Mouse (Mus musculus) neural tube, embryonic 12.5 days (tissue): ENCODE measurements around the gene Cst3. TPM values are rescaled to one million over a fixed set of nuclear protein-coding genes. Genes with fewer than 3 reads are reported as not detected.

Experiments
- ATAC-seq: fragments of 200-750 bp; cut with Nextera tagmentation; 2 replicates; pipeline ENCODE4 v1.8.0; 2017; ENCODE audit warnings: low read depth, mild to moderate bottlenecking, moderate TSS enrichment, moderate library complexity; ENCODE audit not compliant: low FRiP score
- H3K27ac ChIP-seq: fragments of 300-500 bp; sonication (generic); 2 replicates; pipeline ENCODE4 v1.5.1; 2016
- H3K27me3 ChIP-seq: fragments of 300-500 bp; sonication (generic); replicated peaks from 2 replicates; pipeline ENCODE4 v1.6.1; 2016; ENCODE audit warnings: mild to moderate bottlenecking
- H3K36me3 ChIP-seq: fragments of 300-500 bp; sonication (generic); 2 replicates; pipeline ENCODE4 v1.6.1; 2016; ENCODE audit warnings: mild to moderate bottlenecking
- H3K4me1 ChIP-seq: fragments of 300-500 bp; sonication (generic); 2 replicates; pipeline ENCODE4 v1.6.1; 2016
- H3K4me2 ChIP-seq: fragments of 300-500 bp; sonication (generic); replicated peaks from 2 replicates; pipeline ENCODE4 v1.6.1; 2016; ENCODE audit warnings: mild to moderate bottlenecking
- H3K4me3 ChIP-seq: fragments of 300-500 bp; sonication (generic); 2 replicates; pipeline ENCODE4 v1.5.1; 2016
- H3K9ac ChIP-seq: fragments of 300-500 bp; sonication (generic); 2 replicates; pipeline ENCODE4 v1.6.1; 2016; ENCODE audit warnings: mild to moderate bottlenecking
- H3K9me3 ChIP-seq: fragments of 300-500 bp; sonication (generic); 2 replicates; pipeline ENCODE4 v1.6.1; 2016; ENCODE audit warnings: mild to moderate bottlenecking
- WGBS: fragments of 180-500 bp; shearing (Covaris S2); methylation state at CpG from one replicate; pipeline ENCODE4 v1.1.7; 2016; 5-methylcytosine and 5-hydroxymethylcytosine counted together
- polyA plus RNA-seq: library from polyadenylated mRNA; unstranded; fragments of >200 nt; fragmentation: Nextera tagmentation; extraction: Ambion mirVana; gene quantifications from 2 replicates; pipeline ENCODE4 v1.2.1, GENCODE M21; 2016

Gene Cst3
- polyA plus RNA-seq = 332 and 342 TPM in 2 replicates

DNA sequence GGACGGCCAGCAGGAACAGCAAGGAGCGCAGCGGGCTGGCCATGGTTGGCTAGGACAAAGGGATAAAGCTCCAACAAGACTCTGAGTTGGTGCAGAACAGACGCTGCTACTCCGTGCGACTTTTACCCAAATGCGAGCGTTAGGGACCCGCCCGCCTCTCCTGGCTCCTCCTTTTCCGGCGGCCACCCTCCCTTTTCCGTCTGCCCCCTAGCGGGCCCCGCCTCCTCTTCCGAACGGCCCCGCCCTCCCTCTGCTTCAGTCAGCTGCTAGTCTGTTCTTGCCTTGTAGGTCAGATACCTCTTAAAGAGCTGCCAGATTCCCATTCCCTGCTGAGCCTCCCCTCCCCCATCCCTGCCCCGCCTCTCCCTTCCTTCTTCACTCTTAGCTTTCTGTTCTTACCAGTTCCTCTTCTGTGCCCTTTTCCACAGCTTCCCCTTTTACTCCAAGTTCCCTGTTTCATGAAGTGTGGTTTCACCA, at the start of gene Cst3:
TSS of gene Cst3 (minus strand) at position 358 of the 477 bp plus-strand sequence.
- H3K9me3 ChIP-seq = no peaks in the 10 kb centered on the region
- H3K9ac ChIP-seq = peak within 1 kb of the TSS; percentile 82
- H3K4me3 ChIP-seq = peak within 1 kb of the TSS; percentile 86
- H3K4me2 ChIP-seq = peak within 1 kb of the TSS; percentile 87
- no peaks in the 10 kb centered on the region for H3K27me3 ChIP-seq
- peak; percentile 96 for ATAC-seq
- peaks cover 21% of the 10 kb centered on the region for H3K36me3 ChIP-seq
- WGBS = under 1% methylated on average over 19 of the region's 19 CpGs
- H3K4me1 ChIP-seq = peaks cover 27% of the 10 kb centered on the region
- peak within 1 kb of the TSS; percentile 46; the same call in 1 of the 2 replicates for H3K27ac ChIP-seq

DNA sequence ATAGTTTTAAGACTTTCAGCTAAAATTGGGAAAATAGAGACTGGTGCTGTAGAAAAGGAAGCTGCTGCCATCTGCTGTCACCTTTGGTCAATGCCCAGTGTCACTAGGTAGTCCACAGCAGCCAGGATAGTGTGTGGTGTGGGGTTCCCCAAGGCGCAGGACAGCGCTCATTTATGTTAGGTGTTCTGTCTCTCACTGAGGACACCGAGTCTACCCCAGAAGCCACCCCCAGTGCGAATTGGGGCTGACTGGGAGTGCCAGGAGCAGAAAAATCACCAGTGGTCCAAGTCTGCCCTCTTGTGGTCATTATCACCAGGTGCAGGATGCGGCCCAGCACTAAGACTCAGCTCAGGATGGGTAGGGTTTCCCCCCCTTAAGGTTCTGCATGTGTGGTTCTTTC, 26.8 kb upstream of the Cst3 start:
- Histone ChIP-seq H3K27ac (no peak overlapping the region), H3K9me3 (no peaks in the 10 kb centered on the region), H3K27me3 (no peaks in the 10 kb centered on the region), H3K4me2 (no peak overlapping the region; the same call in 1 of the 2 replicates), H3K36me3 (no peaks in the 10 kb centered on the region), H3K4me3 (no peak overlapping the region), H3K4me1 (no peaks in the 10 kb centered on the region), H3K9ac (no peak overlapping the region)
- ATAC-seq = peak; percentile 91
- WGBS = 12% methylated on average over 5 of the region's 5 CpGs

DNA sequence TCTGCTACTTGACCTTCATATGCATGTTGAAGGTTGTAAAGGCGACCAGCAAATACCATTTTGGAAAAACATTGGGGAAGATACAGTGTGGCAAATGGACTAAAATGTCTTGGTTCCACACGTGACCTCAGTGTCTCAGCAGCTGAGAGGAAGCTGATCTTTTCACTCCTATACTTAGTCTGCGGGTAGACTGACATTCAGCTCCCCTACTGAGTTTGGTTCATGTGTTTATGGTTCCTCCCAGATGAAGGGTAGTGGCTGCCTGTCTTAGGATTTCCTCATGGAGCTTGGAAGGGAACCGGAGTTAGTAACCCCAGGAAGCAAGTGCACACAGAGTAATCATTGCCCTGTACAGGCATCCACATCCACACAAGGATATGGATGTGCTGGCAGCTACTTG, 24.8 kb upstream of the Cst3 start:
- no peak for ATAC-seq
- 53% methylated on average over 4 of the region's 4 CpGs for WGBS

DNA sequence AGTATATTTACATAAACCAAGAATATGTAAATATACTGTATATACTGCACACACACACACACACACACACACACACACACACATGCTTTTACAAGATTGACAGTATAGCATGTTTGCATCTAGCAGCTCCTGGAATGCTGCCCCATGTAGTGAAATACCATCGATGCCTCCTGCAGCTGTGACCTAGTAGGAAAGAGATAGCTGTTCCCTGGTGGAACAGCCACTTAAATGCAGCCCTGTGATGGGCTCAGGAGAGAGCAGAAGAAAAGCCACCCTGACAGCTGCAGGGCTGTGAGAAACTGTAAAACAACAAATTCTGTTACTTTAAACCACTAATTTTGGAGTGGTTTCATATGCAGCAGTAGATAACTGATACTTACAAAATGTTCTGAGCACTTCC, 20.7 kb upstream of the Cst3 start:
- Histone ChIP-seq H3K9ac (no peak overlapping the region), H3K27ac (no peak overlapping the region), H3K4me3 (no peak overlapping the region), H3K4me1 (no peaks in the 10 kb centered on the region), H3K9me3 (no peaks in the 10 kb centered on the region), H3K27me3 (no peaks in the 10 kb centered on the region), H3K36me3 (no peaks in the 10 kb centered on the region), H3K4me2 (no peak overlapping the region)
- ATAC-seq = no peak
- 91% methylated on average over 1 of the region's 1 CpGs for WGBS

More for the DNA sequence above, 24.8 kb upstream of the Cst3 start:
- H3K36me3 ChIP-seq = no peaks in the 10 kb centered on the region
- H3K9ac ChIP-seq = no peak overlapping the region
- no peaks in the 10 kb centered on the region for H3K27me3 ChIP-seq
- no peaks in the 10 kb centered on the region for H3K4me1 ChIP-seq
- no peak overlapping the region for H3K27ac ChIP-seq
- no peak overlapping the region for H3K4me2 ChIP-seq
- H3K4me3 ChIP-seq = no peak overlapping the region
- no peaks in the 10 kb centered on the region for H3K9me3 ChIP-seq

DNA sequence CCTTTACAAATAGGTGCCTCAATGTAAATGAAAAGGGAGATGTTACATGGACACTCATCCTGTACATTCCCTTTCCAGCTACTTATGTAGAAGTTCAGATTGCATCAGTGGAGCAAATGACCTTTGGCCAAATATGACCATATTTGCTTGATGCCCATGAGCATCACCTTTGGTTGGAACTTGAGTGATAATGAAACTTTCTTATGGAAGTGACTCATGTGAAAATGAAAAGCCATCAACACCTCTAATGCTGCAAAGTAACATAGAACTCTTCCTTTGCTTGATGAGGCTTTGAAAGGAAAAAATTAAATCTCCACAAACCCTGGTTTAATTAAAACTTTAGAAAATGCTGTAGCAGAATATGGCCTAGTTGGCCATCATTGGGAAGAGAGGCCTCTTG, 17.6 kb upstream of the Cst3 start:
- no peaks in the 10 kb centered on the region for H3K36me3 ChIP-seq
- ATAC-seq = no peak
- no peak overlapping the region for H3K4me2 ChIP-seq
- H3K27me3 ChIP-seq = no peaks in the 10 kb centered on the region
- no peak overlapping the region for H3K9ac ChIP-seq
- no peak overlapping the region for H3K27ac ChIP-seq
- no peak overlapping the region for H3K4me3 ChIP-seq
- H3K9me3 ChIP-seq = no peaks in the 10 kb centered on the region
- H3K4me1 ChIP-seq = no peaks in the 10 kb centered on the region

DNA sequence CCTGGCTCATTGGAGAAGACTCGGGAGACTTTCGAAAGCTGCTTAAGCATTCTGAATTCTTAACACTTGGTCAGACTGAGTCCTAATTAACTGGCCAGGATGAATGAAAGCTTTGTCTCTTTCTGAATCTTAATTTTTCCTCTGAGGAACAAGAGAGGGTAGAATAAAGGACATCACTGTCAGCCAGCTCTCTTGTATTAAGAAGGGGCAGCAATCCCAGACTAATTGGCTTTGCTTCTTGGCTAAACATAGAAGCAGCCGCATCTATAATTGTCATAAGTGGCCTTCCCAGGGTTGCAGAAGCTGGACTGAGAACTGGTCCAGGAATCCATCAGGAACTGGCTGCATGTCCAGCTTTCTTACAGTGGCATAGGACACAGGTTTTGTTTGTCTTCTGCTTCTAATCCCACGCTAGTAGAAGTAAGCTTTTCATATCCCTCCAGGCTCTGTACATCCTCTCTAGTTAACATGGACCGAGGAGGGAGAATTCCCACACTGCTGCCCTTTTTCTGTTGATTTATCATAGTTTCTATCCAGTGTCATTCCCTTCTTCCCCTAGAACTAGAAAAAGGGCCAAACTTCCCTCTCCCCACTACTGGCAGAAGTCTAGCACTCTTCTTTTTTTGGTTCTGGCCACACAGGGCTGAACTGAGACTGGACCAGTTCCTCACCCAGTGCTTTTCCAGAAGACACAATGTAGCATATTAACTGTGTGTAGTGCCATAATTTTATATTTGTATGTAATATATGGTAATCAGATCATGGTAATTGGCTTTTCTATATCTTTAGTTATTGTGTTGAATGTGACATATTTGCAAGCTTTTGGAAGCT, 14.7 kb upstream of the Cst3 start:
- Histone ChIP-seq H3K4me3 (no peak overlapping the region), H3K27ac (no peak overlapping the region), H3K36me3 (no peaks in the 10 kb centered on the region), H3K4me1 (no peaks in the 10 kb centered on the region), H3K4me2 (no peak overlapping the region), H3K27me3 (no peaks in the 10 kb centered on the region), H3K9ac (no peak overlapping the region), H3K9me3 (no peaks in the 10 kb centered on the region)
- peak; percentile 87 for ATAC-seq
- 56% methylated on average over 5 of the region's 5 CpGs for WGBS

DNA sequence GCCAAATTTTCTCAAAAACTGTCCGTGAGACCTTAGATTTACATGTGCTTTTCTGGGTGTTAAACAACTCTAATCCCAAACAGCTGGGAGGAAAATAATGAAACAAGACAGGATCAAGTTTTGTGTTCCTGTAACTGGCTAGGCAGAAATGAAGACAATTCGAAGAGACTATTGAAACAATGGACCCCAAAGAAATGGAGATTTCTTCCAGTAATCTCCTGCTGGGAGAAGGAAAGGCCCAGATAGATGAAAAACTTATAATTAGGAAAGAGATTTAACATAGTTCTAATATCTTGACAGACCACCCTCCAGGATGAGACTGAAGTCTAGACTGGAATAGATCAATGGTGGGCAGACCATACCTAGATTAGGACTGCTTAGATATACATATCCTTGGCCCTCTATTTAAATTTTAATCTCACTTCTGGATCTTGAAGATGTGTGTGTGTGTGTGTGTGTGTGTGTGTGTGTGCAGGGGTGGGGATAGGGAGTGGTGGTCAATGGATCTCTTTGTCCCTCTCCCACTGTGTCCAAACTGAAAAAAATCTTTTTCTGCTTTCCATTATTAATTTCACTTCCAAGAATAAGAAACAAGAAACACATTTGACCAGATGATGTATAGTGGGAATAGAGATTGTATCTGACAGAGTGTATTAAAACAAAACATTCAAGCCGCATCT, 14.0 kb upstream of the Cst3 start:
- no peak overlapping the region for H3K4me2 ChIP-seq
- H3K36me3 ChIP-seq = no peaks in the 10 kb centered on the region
- 69% methylated on average over 3 of the region's 3 CpGs for WGBS
- no peaks in the 10 kb centered on the region for H3K9me3 ChIP-seq
- ATAC-seq = peak; percentile 48; the same call in 1 of the 2 replicates
- H3K9ac ChIP-seq = no peak overlapping the region
- no peak overlapping the region for H3K4me3 ChIP-seq
- no peaks in the 10 kb centered on the region for H3K27me3 ChIP-seq
- H3K4me1 ChIP-seq = no peaks in the 10 kb centered on the region
- no peak overlapping the region for H3K27ac ChIP-seq

DNA sequence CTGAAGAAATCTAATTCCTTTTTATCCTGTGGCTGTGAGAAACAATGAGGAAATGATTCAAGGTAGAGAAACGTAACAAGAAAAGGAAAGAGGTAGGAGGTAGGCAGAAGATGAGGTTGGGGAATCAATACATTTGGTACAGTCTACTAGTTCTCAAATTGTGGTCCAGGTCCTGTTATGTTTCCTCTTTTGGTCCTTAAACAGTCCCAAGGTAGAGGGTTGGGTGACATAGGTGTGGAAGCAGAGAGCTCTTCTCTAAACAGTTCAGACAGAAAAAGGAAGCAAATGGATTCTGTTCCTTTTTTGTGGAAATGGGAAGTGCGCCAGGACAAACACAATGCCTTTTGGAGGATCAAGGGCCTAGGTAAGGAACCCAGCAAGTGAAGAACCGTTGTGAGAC, 13.4 kb upstream of the Cst3 start:
- H3K27me3 ChIP-seq = no peaks in the 10 kb centered on the region
- H3K9ac ChIP-seq = no peak overlapping the region
- no peak overlapping the region for H3K27ac ChIP-seq
- no peak for ATAC-seq
- H3K4me1 ChIP-seq = no peaks in the 10 kb centered on the region
- no peaks in the 10 kb centered on the region for H3K36me3 ChIP-seq
- 86% methylated on average over 3 of the region's 3 CpGs for WGBS
- H3K4me2 ChIP-seq = no peak overlapping the region
- no peaks in the 10 kb centered on the region for H3K9me3 ChIP-seq
- no peak overlapping the region for H3K4me3 ChIP-seq

DNA sequence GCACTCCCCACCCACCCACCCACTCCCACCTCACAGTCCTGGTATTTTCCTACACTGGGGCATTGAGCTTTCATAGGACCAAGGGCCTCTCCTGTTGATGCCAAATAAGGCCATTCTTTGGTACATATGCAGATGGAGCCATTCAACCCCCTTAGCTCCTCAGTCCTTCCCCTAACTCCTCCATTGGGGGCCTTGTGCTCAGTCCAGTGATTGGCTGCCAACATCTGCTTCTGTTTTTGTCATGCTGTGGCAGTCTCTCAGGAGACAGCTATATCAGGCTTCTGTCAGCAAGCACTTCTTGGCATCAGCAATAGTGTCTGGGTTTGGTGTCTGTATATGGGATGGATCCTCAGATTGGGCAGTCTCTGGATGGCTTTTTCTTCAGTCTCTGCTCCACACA, 9.2 kb upstream of the Cst3 start:
- Histone ChIP-seq H3K27me3 (no peaks in the 10 kb centered on the region), H3K9ac (no peak overlapping the region), H3K9me3 (no peaks in the 10 kb centered on the region), H3K36me3 (no peaks in the 10 kb centered on the region), H3K4me2 (no peak overlapping the region), H3K27ac (no peak overlapping the region), H3K4me3 (no peak overlapping the region), H3K4me1 (no peaks in the 10 kb centered on the region)
- ATAC-seq = no peak

DNA sequence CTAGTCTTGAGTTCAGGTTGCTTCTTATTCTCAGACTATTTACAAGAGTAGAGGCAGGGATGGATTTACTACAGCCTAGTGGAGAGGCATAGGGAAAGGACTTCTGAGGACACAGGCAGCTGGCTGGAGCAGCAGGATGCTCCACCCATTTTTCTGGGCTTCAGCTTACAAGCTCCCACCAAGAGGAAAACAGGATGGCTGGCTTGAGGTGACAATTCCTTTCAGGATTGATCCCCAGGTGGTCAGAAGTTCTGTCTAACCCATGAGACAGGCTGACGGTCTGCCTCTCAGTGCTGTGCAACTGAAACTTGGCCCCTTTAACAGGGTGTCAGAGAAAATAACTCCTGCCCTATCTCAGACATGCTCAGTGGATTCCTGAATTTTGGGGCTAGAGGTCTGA, 3.7 kb upstream of the Cst3 start:
- Histone ChIP-seq H3K4me1 (peaks cover 8% of the 10 kb centered on the region), H3K9ac (no peak overlapping the region), H3K4me2 (no peak overlapping the region), H3K27me3 (no peaks in the 10 kb centered on the region), H3K9me3 (no peaks in the 10 kb centered on the region), H3K27ac (no peak overlapping the region), H3K36me3 (no peaks in the 10 kb centered on the region), H3K4me3 (no peak overlapping the region)
- WGBS = 53% methylated on average over 1 of the region's 1 CpGs
- ATAC-seq = no peak

DNA sequence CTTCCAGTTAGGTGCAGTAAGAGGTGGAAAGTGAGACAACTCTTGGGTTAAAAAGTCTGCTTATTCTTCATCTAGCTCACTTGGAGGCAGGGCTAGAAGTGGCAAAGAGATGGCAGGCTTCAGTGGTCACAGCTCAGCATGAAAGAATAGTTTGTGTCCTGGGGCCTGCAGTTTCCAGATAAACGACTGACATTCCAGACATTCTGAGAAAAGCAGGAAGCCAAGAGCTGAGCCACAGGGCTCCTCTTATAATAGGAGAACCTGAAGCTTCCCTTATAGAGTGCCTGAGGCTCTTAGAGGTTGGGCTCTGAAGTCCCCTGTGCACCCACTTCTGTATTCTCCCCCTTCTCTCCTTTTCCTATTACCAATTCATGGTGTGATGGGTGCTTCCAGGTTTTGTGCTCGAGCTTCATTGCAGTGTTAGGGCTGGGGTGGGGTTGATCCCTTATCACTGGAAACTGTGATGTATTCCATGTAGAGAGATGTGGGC, 3.2 kb upstream of the Cst3 start:
- Histone ChIP-seq H3K4me3 (no peak overlapping the region), H3K4me1 (peaks cover 13% of the 10 kb centered on the region), H3K9me3 (no peaks in the 10 kb centered on the region), H3K9ac (no peak overlapping the region), H3K27ac (no peak overlapping the region), H3K36me3 (no peaks in the 10 kb centered on the region), H3K27me3 (no peaks in the 10 kb centered on the region), H3K4me2 (no peak overlapping the region)
- 17% methylated on average over 2 of the region's 2 CpGs for WGBS
- ATAC-seq = no peak

DNA sequence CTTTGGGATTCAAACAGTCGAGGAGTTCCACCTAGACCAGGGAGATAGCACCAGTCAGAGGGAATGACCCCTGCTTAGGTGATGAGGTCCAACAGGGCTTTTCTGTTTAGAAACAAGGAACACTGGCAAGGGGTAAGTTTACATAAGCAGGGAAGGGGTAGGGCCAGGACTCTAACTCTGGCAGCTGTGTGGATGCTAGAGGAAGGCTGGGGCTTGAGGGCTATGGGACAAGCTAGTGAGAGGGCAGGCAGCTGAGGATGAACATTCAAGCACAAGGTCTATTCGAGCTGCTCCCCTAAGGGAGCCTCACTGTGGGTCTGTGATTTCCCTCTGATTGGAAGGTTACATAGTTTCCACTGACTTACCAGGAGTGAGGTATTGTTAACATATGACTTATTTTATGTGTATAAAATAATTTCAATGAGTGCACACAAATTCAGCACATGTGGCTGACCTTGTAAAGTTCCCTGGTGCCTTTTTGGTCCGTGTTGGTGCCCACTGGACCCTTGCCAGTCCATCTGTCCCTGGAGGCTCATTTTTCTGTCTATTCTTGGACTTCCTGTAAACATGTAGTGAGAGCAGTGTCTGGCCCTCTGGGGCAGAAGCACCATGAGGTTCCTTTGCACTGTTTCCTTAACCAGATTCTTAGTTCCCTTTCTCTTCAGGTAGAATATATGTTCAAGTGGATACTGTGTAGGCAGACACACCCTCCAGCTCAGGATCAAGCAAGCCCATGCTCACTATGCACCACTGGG, 1.7 kb upstream of the Cst3 start:
- H3K36me3 ChIP-seq = peaks cover 2% of the 10 kb centered on the region; the same call in 1 of the 2 replicates
- H3K9me3 ChIP-seq = no peaks in the 10 kb centered on the region
- 57% methylated on average over 3 of the region's 3 CpGs for WGBS
- no peak overlapping the region for H3K27ac ChIP-seq
- H3K4me2 ChIP-seq = no peak overlapping the region
- H3K4me1 ChIP-seq = peaks cover 27% of the 10 kb centered on the region
- H3K9ac ChIP-seq = no peak overlapping the region
- no peak overlapping the region for H3K4me3 ChIP-seq
- ATAC-seq = no peak
- H3K27me3 ChIP-seq = no peaks in the 10 kb centered on the region
